Mouse (Mus musculus) stomach, embryonic 15.5 days (tissue): ENCODE results near the gene Gm11037. TPM values are rescaled to one million over a fixed set of nuclear protein-coding genes. Genes with fewer than 3 reads are reported as not detected.
A peak's percentile ranks its signal among the peaks of the same experiment; 100 is the strongest.

Experiments used
- ATAC-seq: fragments of 200-750 bp; cut with Nextera tagmentation; 2 replicates; pipeline ENCODE4 v1.8.0; 2017; ENCODE audit warnings: low read depth, moderate number of reproducible peaks, moderate TSS enrichment; ENCODE audit not compliant: insufficient read depth, low FRiP score
- H3K27ac ChIP-seq: fragments of 300-500 bp; sonication (generic); 2 replicates; pipeline ENCODE4 v1.5.1; 2015; ENCODE audit warnings: mild to moderate bottlenecking, inconsistent platforms
- H3K27me3 ChIP-seq: fragments of 300-500 bp; sonication (generic); replicated peaks from 2 replicates; pipeline ENCODE4 v1.6.1; 2015; ENCODE audit warnings: inconsistent platforms
- H3K36me3 ChIP-seq: fragments of 300-500 bp; sonication (generic); 2 replicates; pipeline ENCODE4 v1.6.1; 2015; ENCODE audit warnings: inconsistent platforms
- H3K4me1 ChIP-seq: fragments of 300-500 bp; sonication (generic); 2 replicates; pipeline ENCODE4 v1.6.1; 2015; ENCODE audit warnings: inconsistent platforms
- H3K4me2 ChIP-seq: fragments of 300-500 bp; sonication (generic); 2 replicates; pipeline ENCODE4 v1.6.1; 2015; ENCODE audit warnings: mild to moderate bottlenecking, inconsistent platforms
- H3K4me3 ChIP-seq: fragments of 300-500 bp; sonication (generic); replicated peaks from 2 replicates; pipeline ENCODE4 v1.5.1; 2015; ENCODE audit warnings: inconsistent platforms
- H3K9ac ChIP-seq: fragments of 300-500 bp; sonication (generic); 2 replicates; pipeline ENCODE4 v1.6.1; 2015; ENCODE audit warnings: inconsistent platforms
- H3K9me3 ChIP-seq: fragments of 300-500 bp; sonication (generic); 2 replicates; pipeline ENCODE4 v1.6.1; 2016; ENCODE audit warnings: inconsistent platforms
- WGBS: fragments of 180-500 bp; shearing (Covaris S2); methylation state at CpG from one replicate; pipeline ENCODE4 v1.1.7; 2015; 5-methylcytosine and 5-hydroxymethylcytosine counted together
- polyA plus RNA-seq: library from polyadenylated mRNA; unstranded; fragments of >200 nt; fragmentation: Nextera tagmentation; extraction: Ambion mirVana; gene quantifications from 2 replicates; pipeline ENCODE4 v1.2.1, GENCODE M21; 2015

The Gm11037 gene
- not detected in 2 replicates for polyA plus RNA-seq

DNA sequence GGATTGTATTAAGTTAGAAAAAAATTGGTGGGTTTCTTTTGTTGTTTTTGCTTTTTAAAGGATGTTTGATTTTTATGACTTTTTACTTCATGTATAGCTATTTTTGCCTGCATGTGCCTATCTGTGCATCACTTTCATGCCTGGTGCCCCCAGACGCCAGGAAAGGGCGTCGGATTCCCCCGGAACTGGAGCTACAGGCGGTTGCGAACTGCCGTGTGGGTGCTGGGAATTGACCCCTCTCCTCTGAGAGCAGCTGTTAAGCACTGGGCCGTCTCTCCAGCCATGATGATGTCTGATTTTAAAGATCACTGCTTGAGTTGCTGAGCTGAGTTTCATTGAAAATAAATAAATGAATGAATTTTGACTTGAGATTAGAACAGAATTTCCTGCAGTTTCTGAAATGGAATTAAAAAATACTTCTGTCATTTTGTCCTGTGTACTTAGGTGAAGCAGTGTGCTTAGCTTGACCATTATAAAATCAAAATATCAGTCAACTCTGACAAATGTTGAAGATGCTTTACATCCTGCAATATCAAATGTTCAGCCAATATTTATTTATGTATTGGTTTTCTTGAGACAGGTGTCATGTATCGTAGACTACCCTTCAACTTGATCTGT is at the start of gene Gm11037:
Gene Gm11037 (plus strand): TSS at position 568 of the 618 bp plus-strand sequence.
- ATAC-seq, result no peak
- H3K9ac ChIP-seq, result no peak within 1 kb of the TSS
- no peak within 1 kb of the TSS for H3K4me2 ChIP-seq
- WGBS, result 76% methylated on average over 9 of the region's 9 CpGs
- peaks cover 9% of the 10 kb centered on the region; the same call in 1 of the 2 replicates for H3K4me1 ChIP-seq
- H3K36me3 ChIP-seq, result peaks cover 8% of the 10 kb centered on the region; the same call in 1 of the 2 replicates
- H3K9me3 ChIP-seq, result no peaks in the 10 kb centered on the region
- no peaks in the 10 kb centered on the region for H3K27me3 ChIP-seq
- H3K27ac ChIP-seq, result peak within 1 kb of the TSS; percentile 3; the same call in 1 of the 2 replicates
- no peak within 1 kb of the TSS for H3K4me3 ChIP-seq

DNA sequence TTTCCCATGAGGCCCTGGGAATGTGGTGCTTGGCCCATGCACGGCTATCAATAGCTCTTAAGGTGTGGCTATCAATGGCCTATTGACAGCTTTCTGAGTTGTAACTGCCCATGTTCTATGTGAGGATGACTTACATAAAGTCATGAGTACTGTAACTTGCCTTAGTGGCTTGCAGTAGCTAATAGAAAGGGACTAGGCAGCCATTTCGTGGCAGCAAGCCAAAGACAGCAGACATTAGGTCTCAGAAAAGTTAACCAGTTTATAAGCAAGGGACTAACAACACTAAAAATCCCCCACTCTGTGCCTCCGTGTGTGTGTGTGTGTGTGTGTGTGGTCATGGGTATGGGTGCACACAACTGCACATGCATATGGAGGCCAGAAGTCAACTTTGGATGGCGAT is 49.1 kb upstream of the Gm11037 start:
- no peaks in the 10 kb centered on the region for H3K36me3 ChIP-seq
- H3K9ac ChIP-seq, result no peak overlapping the region
- H3K4me1 ChIP-seq, result no peaks in the 10 kb centered on the region
- H3K4me2 ChIP-seq, result no peak overlapping the region
- no peak for ATAC-seq
- no peaks in the 10 kb centered on the region for H3K9me3 ChIP-seq
- H3K4me3 ChIP-seq, result no peak overlapping the region
- H3K27me3 ChIP-seq, result no peaks in the 10 kb centered on the region
- 80% methylated on average over 4 of the region's 4 CpGs for WGBS
- H3K27ac ChIP-seq, result no peak overlapping the region

DNA sequence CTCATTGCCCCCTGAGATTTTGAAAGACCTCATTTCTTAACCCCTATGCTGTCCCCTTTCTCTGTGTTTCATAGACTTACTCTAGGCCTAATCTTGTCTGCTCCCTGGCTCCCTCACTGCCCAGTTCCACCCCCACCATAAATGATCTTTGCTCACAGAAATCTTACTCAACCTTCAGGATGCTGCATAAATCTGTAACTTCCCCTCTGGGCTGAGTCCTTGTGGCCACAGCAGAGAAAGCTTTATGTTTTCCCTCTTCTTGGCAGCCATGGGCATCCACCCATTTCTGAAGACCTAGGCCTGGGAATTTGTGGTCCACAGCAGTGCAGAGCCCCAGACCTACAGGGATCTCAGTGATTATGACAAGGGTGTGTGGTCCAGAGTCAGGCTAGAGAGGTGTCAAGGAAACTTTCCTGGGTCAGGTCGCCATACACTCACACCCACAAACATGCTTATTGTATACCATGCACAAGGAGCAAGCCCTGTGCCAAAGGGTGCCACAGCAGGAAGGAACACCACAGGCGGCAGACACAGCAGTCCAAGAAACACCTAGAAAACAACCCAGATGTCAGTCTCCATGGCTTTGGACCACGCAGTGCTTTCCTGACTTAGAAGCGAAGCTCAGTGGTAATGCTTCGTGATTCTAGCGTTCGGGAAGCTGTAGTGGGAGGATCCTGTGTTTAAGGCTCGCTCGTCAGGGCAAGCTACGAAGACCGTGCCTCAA is 46.5 kb upstream of the Gm11037 start, which contains the start of gene Siglec1:
Gene Siglec1 (minus strand): TSS at position 99 of the 724 bp plus-strand sequence.
- H3K9ac ChIP-seq, result no peak within 1 kb of the TSS
- H3K4me2 ChIP-seq, result no peak within 1 kb of the TSS
- H3K4me3 ChIP-seq, result no peak within 1 kb of the TSS
- no peaks in the 10 kb centered on the region for H3K27me3 ChIP-seq
- 74% methylated on average over 11 of the region's 11 CpGs for WGBS
- H3K4me1 ChIP-seq, result no peaks in the 10 kb centered on the region
- no peak within 1 kb of the TSS for H3K27ac ChIP-seq
- H3K36me3 ChIP-seq, result no peaks in the 10 kb centered on the region
- ATAC-seq, result no peak
- H3K9me3 ChIP-seq, result no peaks in the 10 kb centered on the region

DNA sequence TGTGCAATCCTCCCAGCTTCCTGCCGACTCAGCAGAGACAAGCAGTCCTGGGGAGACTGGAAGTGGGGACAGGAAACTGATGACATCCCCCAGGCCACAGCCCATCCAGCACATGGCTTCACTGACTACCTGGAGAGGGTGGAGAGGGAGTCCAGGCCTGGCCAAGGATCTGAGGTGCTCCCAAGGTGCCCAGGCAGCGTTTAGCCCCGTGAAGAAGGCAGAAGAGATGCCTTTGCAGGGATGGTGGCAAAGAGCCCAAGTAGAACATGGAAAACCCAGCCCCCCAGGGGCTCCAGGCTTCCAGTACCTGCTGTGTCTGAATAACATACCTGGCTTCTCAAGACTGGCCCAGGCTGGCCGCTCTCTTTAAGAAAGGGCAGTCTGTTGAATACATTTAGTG is 44.7 kb upstream of the Gm11037 start:
- no peaks in the 10 kb centered on the region for H3K36me3 ChIP-seq
- H3K4me3 ChIP-seq, result no peak overlapping the region
- H3K27me3 ChIP-seq, result no peaks in the 10 kb centered on the region
- no peak overlapping the region for H3K4me2 ChIP-seq
- no peak overlapping the region for H3K27ac ChIP-seq
- no peak overlapping the region for H3K9ac ChIP-seq
- H3K4me1 ChIP-seq, result no peaks in the 10 kb centered on the region
- H3K9me3 ChIP-seq, result no peaks in the 10 kb centered on the region
- ATAC-seq, result no peak
- WGBS, result 77% methylated on average over 4 of the region's 4 CpGs

DNA sequence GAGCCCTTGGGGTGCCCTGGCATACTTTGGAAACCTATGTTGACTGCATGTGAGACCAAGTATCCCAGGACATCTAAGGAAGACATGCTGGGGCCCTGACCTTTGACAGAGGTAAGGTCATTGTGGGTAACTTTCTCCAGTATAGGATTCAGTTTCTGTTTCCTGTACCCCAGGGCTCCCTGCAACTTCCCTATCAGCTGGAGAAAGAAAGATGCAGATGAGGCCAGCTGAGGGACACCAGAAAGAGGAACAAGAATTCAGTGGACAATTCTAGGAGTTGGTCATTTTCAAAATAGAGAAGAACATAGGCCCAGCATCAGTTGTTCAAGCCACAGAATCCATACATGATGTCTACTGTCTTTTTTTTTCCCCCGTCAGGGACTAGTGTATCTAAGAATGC is 43.7 kb upstream of the Gm11037 start:
- H3K4me3 ChIP-seq, result no peak overlapping the region
- WGBS, result 96% methylated on average over 1 of the region's 1 CpGs
- no peaks in the 10 kb centered on the region for H3K9me3 ChIP-seq
- no peaks in the 10 kb centered on the region for H3K36me3 ChIP-seq
- no peak for ATAC-seq
- H3K4me1 ChIP-seq, result no peaks in the 10 kb centered on the region
- H3K9ac ChIP-seq, result no peak overlapping the region
- H3K4me2 ChIP-seq, result no peak overlapping the region
- H3K27ac ChIP-seq, result no peak overlapping the region
- H3K27me3 ChIP-seq, result no peaks in the 10 kb centered on the region

DNA sequence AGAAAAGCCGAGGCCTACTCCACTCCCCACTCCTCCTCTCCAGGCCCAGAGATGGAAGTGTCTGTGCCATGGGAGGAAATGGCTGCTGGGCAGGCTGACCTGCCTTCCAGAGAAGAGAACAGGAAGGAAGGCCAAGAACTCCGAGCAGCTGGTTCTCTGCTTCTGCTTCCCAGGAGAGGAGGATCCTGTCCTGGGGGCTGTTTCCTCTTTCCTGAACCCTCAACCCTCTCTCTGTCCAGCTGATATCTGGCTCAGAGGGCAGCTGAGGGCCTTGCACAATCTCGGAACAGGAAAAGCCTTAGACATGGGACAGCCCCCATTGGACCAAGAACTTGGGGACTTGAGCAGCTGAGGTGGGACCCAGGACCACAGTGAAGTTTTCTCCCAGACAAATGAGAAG is 42.4 kb upstream of the Gm11037 start:
- Histone ChIP-seq H3K4me1 (no peaks in the 10 kb centered on the region), H3K36me3 (no peaks in the 10 kb centered on the region), H3K9ac (no peak overlapping the region), H3K4me3 (no peak overlapping the region), H3K27me3 (no peaks in the 10 kb centered on the region), H3K4me2 (no peak overlapping the region), H3K27ac (no peak overlapping the region), H3K9me3 (no peaks in the 10 kb centered on the region)
- WGBS, result 76% methylated on average over 3 of the region's 3 CpGs
- no peak for ATAC-seq

DNA sequence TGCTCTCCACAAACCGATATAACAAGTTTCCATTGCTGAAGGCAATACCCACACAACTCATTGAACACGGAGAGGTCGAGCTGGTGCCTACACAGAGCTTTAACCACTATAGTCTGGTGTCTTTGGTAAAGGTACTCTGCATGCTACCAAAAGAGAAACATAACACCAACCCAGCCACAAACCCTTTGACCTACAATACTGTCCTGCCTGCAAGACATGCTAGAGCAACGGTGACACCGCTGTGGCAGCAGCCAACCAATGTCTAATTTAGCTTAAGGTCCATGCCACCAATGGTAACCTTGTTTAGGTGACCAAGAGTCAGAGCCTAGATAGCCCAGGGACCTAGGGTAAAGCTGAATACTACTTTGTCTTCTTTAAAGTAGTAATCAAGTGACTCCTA is 39.7 kb upstream of the Gm11037 start:
- no peak overlapping the region for H3K4me3 ChIP-seq

DNA sequence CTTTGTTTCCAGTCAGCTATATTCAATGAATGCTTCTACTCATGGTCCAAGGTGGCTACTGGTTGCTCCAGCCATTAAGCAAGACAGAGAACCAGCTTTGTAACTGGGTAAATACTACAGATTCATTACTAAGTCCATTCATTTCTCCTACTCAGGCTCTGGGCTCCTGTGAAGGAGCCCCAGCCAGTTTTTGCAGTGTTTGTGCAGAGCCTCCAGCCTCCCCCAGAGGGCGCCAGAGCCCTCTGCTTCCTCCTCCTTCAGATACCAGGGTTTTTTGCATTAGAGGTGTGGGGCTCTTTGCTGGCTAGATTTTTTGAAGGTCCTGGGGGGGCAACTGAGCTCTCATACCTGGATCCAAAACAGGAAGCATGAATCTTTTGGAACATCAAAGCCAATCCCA is 38.5 kb upstream of the Gm11037 start:
- no peaks in the 10 kb centered on the region for H3K36me3 ChIP-seq
- no peak overlapping the region for H3K27ac ChIP-seq
- H3K4me1 ChIP-seq, result no peaks in the 10 kb centered on the region
- WGBS, result 5% methylated on average over 1 of the region's 1 CpGs
- no peaks in the 10 kb centered on the region for H3K9me3 ChIP-seq
- H3K4me2 ChIP-seq, result no peak overlapping the region
- H3K4me3 ChIP-seq, result no peak overlapping the region
- H3K27me3 ChIP-seq, result no peaks in the 10 kb centered on the region
- no peak for ATAC-seq
- no peak overlapping the region for H3K9ac ChIP-seq

More for the DNA sequence above, 39.7 kb upstream of the Gm11037 start:
- no peak overlapping the region for H3K4me2 ChIP-seq
- H3K27ac ChIP-seq, result no peak overlapping the region
- no peak overlapping the region for H3K9ac ChIP-seq
- H3K9me3 ChIP-seq, result no peaks in the 10 kb centered on the region
- WGBS, result 89% methylated on average over 5 of the region's 5 CpGs
- no peaks in the 10 kb centered on the region for H3K36me3 ChIP-seq
- no peaks in the 10 kb centered on the region for H3K27me3 ChIP-seq
- no peak for ATAC-seq
- H3K4me1 ChIP-seq, result no peaks in the 10 kb centered on the region

DNA sequence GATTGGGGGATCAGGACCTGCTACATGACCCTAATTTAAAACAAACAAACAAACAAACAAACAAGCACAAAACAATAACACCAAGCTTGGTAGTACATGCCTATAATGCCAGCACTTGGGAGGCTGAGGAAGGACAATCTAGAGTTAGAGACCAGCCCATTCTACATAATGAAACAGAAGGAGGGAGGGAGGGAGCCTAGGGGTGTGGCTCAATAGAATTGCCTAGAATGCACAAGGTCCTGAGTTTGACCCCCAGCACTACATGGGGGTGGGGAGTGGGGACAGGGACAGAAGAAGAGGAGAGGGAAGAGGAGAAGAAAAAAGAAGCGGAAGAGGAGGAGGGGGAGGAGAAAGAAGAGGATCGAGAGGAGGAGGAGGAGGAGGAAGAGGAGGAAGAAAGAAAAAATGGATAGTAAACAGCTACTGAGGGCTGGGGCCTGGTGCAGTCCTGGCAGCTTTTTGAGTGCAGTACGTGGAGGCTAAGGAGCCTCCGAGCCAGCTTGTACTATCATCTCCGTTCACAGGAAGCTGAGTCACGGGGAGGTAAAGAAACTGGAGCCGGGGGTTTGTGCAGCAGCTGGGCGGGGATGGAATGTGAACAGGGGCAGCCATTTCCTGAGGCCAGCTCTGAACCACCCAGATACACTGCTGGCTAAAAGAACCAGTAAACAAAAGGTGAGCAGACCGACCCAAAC is 37.0 kb upstream of the Gm11037 start:
- 8% methylated on average over 9 of the region's 9 CpGs for WGBS
- H3K27me3 ChIP-seq, result no peaks in the 10 kb centered on the region
- H3K4me2 ChIP-seq, result peak overlapping the region; percentile 33; the same call in 1 of the 2 replicates
- H3K9ac ChIP-seq, result no peak overlapping the region
- no peaks in the 10 kb centered on the region for H3K36me3 ChIP-seq
- peak; percentile 90 for ATAC-seq
- no peaks in the 10 kb centered on the region for H3K9me3 ChIP-seq
- no peak overlapping the region for H3K4me3 ChIP-seq
- H3K27ac ChIP-seq, result peak overlapping the region; percentile 87
- no peaks in the 10 kb centered on the region for H3K4me1 ChIP-seq

DNA sequence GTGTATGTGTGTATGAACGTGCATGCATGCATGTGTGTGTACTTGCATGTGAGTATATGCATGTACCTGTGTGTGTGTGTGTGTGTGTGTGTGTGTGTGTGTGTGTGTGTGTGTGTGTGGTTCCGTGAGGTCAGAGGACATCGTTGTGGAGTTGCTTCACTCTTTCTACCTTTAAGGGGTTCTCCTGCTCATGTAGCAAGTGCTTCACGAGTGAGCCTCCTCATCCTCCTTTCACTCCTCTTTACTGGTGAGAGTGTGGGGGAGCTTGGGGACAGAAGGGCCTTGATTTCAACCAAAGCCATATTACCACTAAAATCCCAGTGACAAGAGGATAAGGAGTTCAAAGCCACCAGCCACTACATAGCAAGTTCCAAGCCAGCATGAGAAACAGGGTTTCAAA is 36.2 kb upstream of the Gm11037 start:
- 64% methylated on average over 4 of the region's 4 CpGs for WGBS
- Histone ChIP-seq H3K27me3 (no peaks in the 10 kb centered on the region), H3K4me3 (no peak overlapping the region), H3K27ac (peak overlapping the region; percentile 87; the same call in 1 of the 2 replicates), H3K4me2 (peak overlapping the region; percentile 33; the same call in 1 of the 2 replicates), H3K9me3 (no peaks in the 10 kb centered on the region), H3K9ac (no peak overlapping the region), H3K36me3 (no peaks in the 10 kb centered on the region), H3K4me1 (no peaks in the 10 kb centered on the region)
- no peak for ATAC-seq

DNA sequence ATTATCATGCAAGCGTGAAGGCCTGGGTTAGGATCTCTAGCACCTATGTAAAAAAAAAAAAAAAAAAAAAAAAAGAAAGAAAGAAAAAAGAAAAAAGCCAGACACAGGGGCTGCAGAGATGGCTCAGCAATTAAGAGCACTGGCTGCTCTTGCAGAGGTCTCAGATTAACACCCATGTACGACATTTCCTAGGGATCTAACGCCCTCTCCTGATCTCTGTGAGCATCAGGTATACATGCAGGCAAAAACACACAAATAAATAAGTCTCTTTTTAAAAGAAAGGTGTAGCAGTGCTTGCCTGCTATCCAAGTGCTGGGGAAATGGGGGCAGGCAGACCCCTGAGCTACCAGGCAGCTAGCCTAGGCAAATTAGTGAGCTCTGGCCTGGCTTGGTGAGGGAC is 31.8 kb upstream of the Gm11037 start:
- Histone ChIP-seq H3K9ac (no peak overlapping the region), H3K27me3 (no peaks in the 10 kb centered on the region), H3K9me3 (no peaks in the 10 kb centered on the region), H3K27ac (no peak overlapping the region), H3K4me1 (no peaks in the 10 kb centered on the region), H3K4me2 (no peak overlapping the region), H3K36me3 (no peaks in the 10 kb centered on the region), H3K4me3 (no peak overlapping the region)
- WGBS, result 53% methylated on average over 3 of the region's 3 CpGs
- ATAC-seq, result no peak

DNA sequence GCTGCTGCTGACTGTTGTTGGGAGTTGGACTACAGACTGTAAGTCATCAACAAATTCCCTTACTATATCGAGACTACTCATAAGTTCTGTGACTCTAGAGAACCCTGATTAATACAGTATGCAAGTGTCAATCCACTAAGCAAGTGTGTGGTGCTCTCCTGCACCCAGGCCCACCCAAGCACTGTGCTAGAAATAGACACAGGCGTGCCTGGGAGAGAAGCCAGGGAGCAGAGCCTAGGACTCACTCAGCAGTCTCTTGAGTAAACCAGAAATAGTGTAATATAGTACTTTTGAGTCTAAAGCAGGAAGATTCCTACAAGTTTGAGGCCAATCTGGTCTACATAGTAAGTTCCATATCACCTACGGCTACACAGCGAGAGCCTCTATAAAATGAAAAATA is 29.3 kb upstream of the Gm11037 start:
- H3K27me3 ChIP-seq, result no peaks in the 10 kb centered on the region
- no peak overlapping the region for H3K4me2 ChIP-seq
- H3K27ac ChIP-seq, result no peak overlapping the region
- H3K9ac ChIP-seq, result no peak overlapping the region
- no peaks in the 10 kb centered on the region for H3K9me3 ChIP-seq
- H3K4me3 ChIP-seq, result no peak overlapping the region
- ATAC-seq, result no peak
- no peaks in the 10 kb centered on the region for H3K4me1 ChIP-seq
- no peaks in the 10 kb centered on the region for H3K36me3 ChIP-seq
- WGBS, result 83% methylated on average over 4 of the region's 4 CpGs
